Mouse (Mus musculus) lung, embryonic 16.5 days (tissue): Measurements from ENCODE around the gene Mcub. TPM values are rescaled to one million over a fixed set of nuclear protein-coding genes. Genes with fewer than 3 reads are reported as not detected.

ENCODE experiments used
- ATAC-seq: fragments of 200-750 bp; cut with Nextera tagmentation; 2 replicates; pipeline ENCODE4 v1.8.0; 2017; ENCODE audit warnings: low read depth, mild to moderate bottlenecking, moderate library complexity
- H3K27ac ChIP-seq: fragments of 300-500 bp; sonication (generic); 2 replicates; pipeline ENCODE4 v1.5.1; 2014; ENCODE audit warnings: mild to moderate bottlenecking, control low read depth, low read length
- H3K27me3 ChIP-seq: fragments of 300-500 bp; sonication (generic); 2 replicates; pipeline ENCODE4 v1.6.1; 2014; ENCODE audit warnings: low read depth, low read length, mixed read lengths; ENCODE audit not compliant: control insufficient read depth, insufficient read depth
- H3K36me3 ChIP-seq: fragments of 300-500 bp; sonication (generic); 2 replicates; pipeline ENCODE4 v1.6.1; 2014; ENCODE audit warnings: low read length; ENCODE audit not compliant: control insufficient read depth, insufficient read depth
- H3K4me1 ChIP-seq: fragments of 300-500 bp; sonication (generic); replicated peaks from 2 replicates; pipeline ENCODE4 v1.6.1; 2014; ENCODE audit warnings: low read length, mixed read lengths; ENCODE audit not compliant: control insufficient read depth, insufficient read depth
- H3K4me2 ChIP-seq: fragments of 300-500 bp; sonication (generic); 2 replicates; pipeline ENCODE4 v1.6.1; 2014; ENCODE audit warnings: low read depth, low read length, control low read depth
- H3K4me3 ChIP-seq: fragments of 300-500 bp; sonication (generic); 2 replicates; pipeline ENCODE4 v1.5.1; 2014; ENCODE audit warnings: mild to moderate bottlenecking, low read length, control low read depth
- H3K9ac ChIP-seq: fragments of 300-500 bp; sonication (generic); 2 replicates; pipeline ENCODE4 v1.6.1; 2014; ENCODE audit warnings: low read length, control low read depth
- H3K9me3 ChIP-seq: fragments of 300-500 bp; sonication (generic); 2 replicates; pipeline ENCODE4 v1.6.1; 2016; ENCODE audit warnings: low read length; ENCODE audit not compliant: control insufficient read depth
- WGBS: fragments of 180-500 bp; shearing (Covaris S2); extraction: QIAGEN DNeasy Blood & Tissue Kit; methylation state at CpG from one replicate; pipeline ENCODE4 v1.1.7; 2014; 5-methylcytosine and 5-hydroxymethylcytosine counted together
- polyA plus RNA-seq: library from polyadenylated mRNA; unstranded; fragments of >200 nt; fragmentation: Nextera tagmentation; extraction: Ambion mirVana; gene quantifications from 2 replicates; pipeline ENCODE4 v1.2.1, GENCODE M21; 2015

The Mcub gene
- polyA plus RNA-seq, 1 experiment from 2014 or later, result 4.6 TPM

DNA sequence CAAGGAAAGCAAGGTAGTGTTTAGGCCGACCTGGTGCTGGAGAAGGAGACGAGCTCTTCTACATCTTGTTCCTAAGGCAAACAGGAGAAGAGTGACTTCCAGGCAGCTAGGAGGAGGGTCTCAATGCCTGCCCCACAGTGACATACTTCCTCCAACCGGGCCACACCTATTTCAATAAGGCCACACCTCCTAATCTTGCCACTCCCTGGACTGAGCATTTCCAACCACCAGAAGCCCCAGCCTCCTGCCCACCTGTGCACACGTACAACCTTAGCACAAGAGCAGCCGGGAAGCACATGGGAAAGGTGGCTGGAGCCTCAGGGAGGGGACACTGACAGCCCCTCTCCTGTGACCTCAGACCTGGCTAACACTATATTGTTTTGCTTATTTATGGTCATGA is 78.0 kb downstream of the Mcub start:
- no peak overlapping the region for H3K4me3 ChIP-seq
- H3K4me2 ChIP-seq, result no peak overlapping the region
- H3K9ac ChIP-seq, result no peak overlapping the region
- ATAC-seq, result no peak
- no peaks in the 10 kb centered on the region for H3K36me3 ChIP-seq
- 70% methylated on average over 5 of the region's 5 CpGs for WGBS
- H3K27ac ChIP-seq, result no peak overlapping the region
- H3K9me3 ChIP-seq, result no peaks in the 10 kb centered on the region
- no peaks in the 10 kb centered on the region for H3K27me3 ChIP-seq
- no peaks in the 10 kb centered on the region for H3K4me1 ChIP-seq

DNA sequence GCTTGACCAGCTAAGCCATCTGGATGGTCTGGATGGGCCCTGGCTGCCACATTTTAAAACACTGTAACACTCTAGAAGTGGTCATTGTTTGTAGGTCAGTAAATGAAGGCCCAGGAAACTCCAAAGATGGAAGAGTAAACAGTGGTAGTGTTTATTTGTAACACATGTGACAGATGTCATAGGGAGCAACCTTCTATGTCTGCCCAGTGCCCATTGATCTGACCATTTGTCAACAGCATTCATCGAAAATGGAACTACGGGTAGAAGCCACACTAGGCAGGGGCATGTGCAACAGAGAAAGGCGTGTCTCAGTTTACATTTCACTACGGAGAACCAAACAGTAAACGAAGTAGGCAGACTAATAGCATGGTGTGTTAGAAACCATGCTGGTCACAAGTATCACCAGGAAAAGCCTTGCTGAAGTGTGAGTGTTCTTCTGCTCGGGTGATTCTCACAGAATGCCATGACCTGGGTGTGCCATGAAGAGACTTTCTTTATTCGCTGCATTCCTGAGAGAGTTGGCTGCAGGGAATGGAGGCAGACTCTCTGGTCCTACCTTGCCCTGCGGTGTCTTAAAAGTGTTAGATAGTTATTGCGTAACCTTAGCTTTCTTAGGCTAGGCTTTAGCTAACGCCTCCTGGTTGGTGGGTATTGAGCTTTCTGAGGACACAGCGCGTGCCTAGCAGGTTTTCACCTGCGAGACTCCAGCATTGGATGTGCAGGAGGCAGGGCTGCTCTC is 82.1 kb downstream of the Mcub start:
- H3K9me3 ChIP-seq, result no peaks in the 10 kb centered on the region
- no peaks in the 10 kb centered on the region for H3K27me3 ChIP-seq
- 69% methylated on average over 13 of the region's 13 CpGs for WGBS
- no peaks in the 10 kb centered on the region for H3K4me1 ChIP-seq
- ATAC-seq, result no peak
- no peak overlapping the region for H3K4me3 ChIP-seq
- no peak overlapping the region for H3K4me2 ChIP-seq
- no peak overlapping the region for H3K9ac ChIP-seq
- no peak overlapping the region for H3K27ac ChIP-seq
- H3K36me3 ChIP-seq, result no peaks in the 10 kb centered on the region

DNA sequence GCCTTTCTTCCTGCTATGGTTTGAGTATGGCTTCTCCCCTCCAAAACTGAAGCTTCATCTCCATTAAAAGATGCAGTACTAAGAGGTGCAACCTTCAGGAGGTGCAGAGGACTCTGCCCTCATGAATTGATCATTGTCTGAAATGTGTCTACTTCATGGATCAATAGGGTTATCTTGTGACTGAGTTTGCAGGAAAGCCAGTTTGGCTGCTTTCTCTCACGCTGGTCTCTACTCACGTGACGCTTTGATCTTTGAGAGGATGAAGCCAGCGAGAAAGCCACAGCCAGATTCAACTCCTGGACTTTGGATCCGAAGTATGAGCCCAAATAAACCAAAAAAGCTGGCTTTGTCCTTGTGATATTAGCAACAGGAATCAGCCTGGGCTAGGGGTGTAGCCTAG is 83.6 kb downstream of the Mcub start:
- Histone ChIP-seq H3K9ac (no peak overlapping the region), H3K4me2 (no peak overlapping the region), H3K27me3 (no peaks in the 10 kb centered on the region), H3K27ac (no peak overlapping the region), H3K4me1 (no peaks in the 10 kb centered on the region), H3K9me3 (no peaks in the 10 kb centered on the region), H3K4me3 (no peak overlapping the region), H3K36me3 (no peaks in the 10 kb centered on the region)
- WGBS, result 62% methylated on average over 5 of the region's 5 CpGs
- no peak for ATAC-seq

DNA sequence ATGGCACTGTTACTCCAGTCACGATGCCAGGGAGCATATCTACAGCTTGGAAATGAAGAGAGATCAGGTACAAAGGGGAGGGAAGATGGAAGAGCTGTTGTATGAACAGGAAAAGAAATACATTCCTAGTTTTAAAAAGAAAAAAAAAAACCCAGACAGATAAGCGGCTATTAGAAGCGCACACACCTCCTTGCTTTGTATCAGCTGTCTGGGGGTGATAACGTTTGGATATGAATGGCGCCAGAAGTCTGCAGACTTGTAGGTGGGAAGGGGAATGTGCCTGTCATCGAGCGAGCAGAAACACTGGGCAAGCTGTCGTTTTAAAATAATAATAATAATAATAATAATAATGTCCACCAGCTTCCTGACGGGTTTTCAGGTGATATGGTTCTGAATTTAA is 84.4 kb downstream of the Mcub start:
- Histone ChIP-seq H3K4me3 (no peak overlapping the region), H3K9me3 (no peaks in the 10 kb centered on the region), H3K4me1 (no peaks in the 10 kb centered on the region), H3K9ac (no peak overlapping the region), H3K27ac (no peak overlapping the region), H3K36me3 (no peaks in the 10 kb centered on the region), H3K4me2 (no peak overlapping the region), H3K27me3 (no peaks in the 10 kb centered on the region)
- 53% methylated on average over 9 of the region's 9 CpGs for WGBS
- no peak for ATAC-seq

DNA sequence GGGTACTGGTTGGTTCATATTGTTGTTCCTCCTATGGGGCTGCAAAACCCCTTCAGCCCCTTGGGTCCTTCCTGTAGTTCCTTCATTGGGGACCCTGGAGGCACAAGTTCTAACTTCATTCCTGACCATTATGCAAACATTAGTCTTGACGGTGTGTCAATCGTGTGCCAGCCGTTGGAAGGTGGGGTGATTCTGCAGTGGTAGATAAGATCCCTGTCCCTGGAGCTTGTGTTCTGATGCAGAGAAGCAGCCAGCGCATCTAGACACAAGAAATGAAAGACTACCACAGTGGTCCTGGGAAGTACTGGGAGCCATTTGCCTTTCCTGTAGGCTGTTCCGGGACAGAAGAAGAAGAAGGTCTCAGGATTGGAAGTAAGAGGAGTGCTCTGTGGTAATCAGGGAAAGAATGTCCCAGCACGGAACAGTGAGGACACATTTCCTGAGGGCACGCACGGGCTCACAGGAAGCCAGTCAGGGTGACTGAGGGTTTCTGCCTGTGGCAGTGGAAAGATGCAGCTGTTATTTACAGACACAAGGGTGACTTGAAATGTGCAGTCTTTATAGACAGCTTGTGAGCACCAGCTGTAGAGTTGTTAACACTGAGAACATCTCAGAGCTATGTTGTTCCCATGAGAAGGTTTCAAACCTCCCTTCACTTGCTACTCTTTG is 88.9 kb downstream of the Mcub start:
- H3K4me3 ChIP-seq, result no peak overlapping the region
- H3K27ac ChIP-seq, result no peak overlapping the region
- H3K27me3 ChIP-seq, result no peaks in the 10 kb centered on the region
- no peaks in the 10 kb centered on the region for H3K36me3 ChIP-seq
- no peak overlapping the region for H3K4me2 ChIP-seq
- ATAC-seq, result no peak
- H3K9me3 ChIP-seq, result no peaks in the 10 kb centered on the region
- H3K4me1 ChIP-seq, result peaks cover 9% of the 10 kb centered on the region; the same call in 1 of the 2 replicates
- WGBS, result 54% methylated on average over 8 of the region's 8 CpGs
- H3K9ac ChIP-seq, result no peak overlapping the region

DNA sequence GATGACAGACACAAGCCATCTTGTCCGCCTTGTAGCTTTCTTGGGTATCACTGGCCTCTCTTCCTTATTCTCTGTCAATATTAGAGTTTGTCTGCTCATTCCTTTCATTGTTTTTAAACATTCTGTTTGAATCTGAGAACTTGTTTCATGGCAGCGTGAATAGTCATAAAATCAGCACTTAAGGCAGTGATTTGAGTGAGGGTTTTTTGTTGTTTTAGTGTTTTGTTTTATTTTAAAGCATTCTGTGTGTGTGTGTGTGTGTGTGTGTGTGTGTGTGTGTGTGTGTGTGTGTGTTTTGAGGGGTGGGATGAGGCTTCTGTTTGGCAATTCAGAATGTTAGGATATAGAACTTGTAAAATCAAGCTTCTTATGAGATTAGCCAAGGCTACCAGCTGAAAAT is 90.1 kb downstream of the Mcub start:
- Histone ChIP-seq H3K4me3 (peak overlapping the region; percentile 73; the same call in 1 of the 2 replicates), H3K27me3 (no peaks in the 10 kb centered on the region), H3K9me3 (no peaks in the 10 kb centered on the region), H3K36me3 (no peaks in the 10 kb centered on the region), H3K4me1 (peaks cover 9% of the 10 kb centered on the region; the same call in 1 of the 2 replicates), H3K9ac (no peak overlapping the region), H3K27ac (no peak overlapping the region), H3K4me2 (peak overlapping the region; percentile 95)
- ATAC-seq, result no peak
- 54% methylated on average over 2 of the region's 2 CpGs for WGBS

DNA sequence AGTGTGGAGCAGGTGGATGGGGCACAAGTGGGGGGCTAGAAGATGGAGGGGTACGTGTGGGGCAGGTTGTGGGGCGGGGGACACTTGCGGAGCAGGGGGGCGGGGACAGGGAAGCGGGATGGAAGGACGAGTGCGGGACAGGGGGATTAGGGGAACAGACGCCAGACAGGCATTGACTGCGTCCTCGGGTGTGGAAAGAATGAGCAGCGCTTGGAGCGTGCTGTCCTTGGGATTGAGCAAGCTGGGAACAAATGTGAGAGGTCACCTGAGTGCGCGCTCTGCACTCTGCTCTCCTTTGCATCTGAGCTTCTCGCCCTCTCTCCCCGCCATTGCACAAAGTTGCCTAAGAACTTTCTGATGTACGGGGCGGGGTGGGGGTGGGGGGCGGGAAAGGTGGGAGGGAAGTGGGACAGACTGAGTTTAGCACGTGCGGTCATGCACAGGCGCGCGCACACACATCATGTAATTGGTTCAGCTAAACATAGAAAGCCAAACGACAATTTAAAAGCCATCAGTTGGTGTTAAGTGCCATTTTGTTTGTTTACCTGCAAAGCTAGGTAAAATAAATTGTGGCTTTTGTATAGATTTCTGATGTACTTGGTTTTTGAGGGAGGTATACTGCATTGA is 90.8 kb downstream of the Mcub start:
- H3K36me3 ChIP-seq, result no peaks in the 10 kb centered on the region
- peak overlapping the region; percentile 66 for H3K27ac ChIP-seq
- H3K4me1 ChIP-seq, result peaks cover 9% of the 10 kb centered on the region; the same call in 1 of the 2 replicates
- under 1% methylated on average over 24 of the region's 25 CpGs for WGBS
- ATAC-seq, result peak; percentile 79
- no peaks in the 10 kb centered on the region for H3K9me3 ChIP-seq
- peak overlapping the region; percentile 95 for H3K4me2 ChIP-seq
- peak overlapping the region; percentile 79 for H3K9ac ChIP-seq
- peak overlapping the region; percentile 73 for H3K4me3 ChIP-seq
- H3K27me3 ChIP-seq, result no peaks in the 10 kb centered on the region

DNA sequence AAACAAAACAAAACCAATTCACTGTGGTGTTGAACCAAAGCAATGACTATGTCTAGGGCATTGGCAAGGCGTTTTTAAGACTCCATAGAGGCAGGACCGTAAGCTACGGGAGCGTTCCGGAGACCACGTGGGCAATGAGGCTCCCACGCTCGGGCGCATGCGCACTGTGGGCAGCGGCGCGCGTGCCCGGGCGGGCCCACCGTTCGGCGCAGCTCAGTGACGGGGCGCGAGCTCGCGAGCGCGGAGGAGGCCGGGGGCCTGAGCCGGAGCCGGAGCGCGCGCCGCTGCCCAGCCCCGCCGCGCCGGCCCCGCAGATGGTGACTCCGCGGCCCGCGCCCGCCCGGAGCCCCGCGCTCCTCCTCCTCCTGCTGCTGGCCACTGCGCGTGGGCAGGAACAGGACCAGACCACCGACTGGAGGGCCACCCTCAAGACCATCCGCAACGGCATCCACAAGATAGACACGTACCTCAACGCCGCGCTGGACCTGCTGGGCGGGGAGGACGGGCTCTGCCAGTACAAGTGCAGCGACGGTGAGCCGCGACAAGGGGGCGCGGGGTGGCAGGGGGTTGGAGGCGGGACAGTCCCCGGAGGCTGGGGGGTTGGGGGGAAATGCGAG is 91.5 kb downstream of the Mcub start, which contains the start of gene Pla2g12a:
Gene Pla2g12a, plus strand, starts transcription at position 202 of the 617 bp plus-strand sequence.
- H3K36me3 ChIP-seq, result no peaks in the 10 kb centered on the region
- H3K4me2 ChIP-seq, result peak within 1 kb of the TSS; percentile 95
- H3K27ac ChIP-seq, result peak within 1 kb of the TSS; percentile 66
- WGBS, result under 1% methylated on average over 54 of the region's 66 CpGs
- no peaks in the 10 kb centered on the region for H3K9me3 ChIP-seq
- H3K27me3 ChIP-seq, result no peaks in the 10 kb centered on the region
- H3K4me1 ChIP-seq, result peaks cover 9% of the 10 kb centered on the region; the same call in 1 of the 2 replicates
- peak; percentile 89 for ATAC-seq
- peak within 1 kb of the TSS; percentile 79 for H3K9ac ChIP-seq
- H3K4me3 ChIP-seq, result peak within 1 kb of the TSS; percentile 73

DNA sequence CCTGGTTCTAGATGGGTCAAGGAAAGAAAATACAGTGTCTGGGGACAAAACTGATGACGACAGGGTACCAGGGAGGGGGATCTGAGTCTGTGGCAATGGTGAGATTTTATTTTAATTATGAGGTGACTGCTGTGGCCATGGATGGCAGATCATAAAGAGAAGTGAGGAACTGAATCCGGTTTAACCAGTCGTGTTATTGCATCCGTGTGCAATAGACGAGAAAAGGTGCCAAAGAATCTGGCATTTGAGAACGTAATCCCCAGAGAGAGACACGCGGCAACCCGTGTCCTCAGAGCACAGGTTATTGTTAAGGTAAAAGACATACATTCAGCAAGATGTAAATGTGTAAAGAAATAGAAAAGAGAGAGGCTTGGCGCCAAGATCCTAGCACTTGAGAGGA is 92.7 kb downstream of the Mcub start:
- Histone ChIP-seq H3K4me3 (no peak overlapping the region), H3K27me3 (no peaks in the 10 kb centered on the region), H3K4me1 (peaks cover 9% of the 10 kb centered on the region; the same call in 1 of the 2 replicates), H3K36me3 (no peaks in the 10 kb centered on the region), H3K27ac (no peak overlapping the region), H3K9me3 (no peaks in the 10 kb centered on the region), H3K4me2 (no peak overlapping the region), H3K9ac (no peak overlapping the region)
- WGBS, result 82% methylated on average over 10 of the region's 10 CpGs
- ATAC-seq, result no peak
